Mouse (Mus musculus): ENCODE measurements around the gene Dlg1. TPM values are rescaled to one million over a fixed set of nuclear protein-coding genes. Genes with fewer than 3 reads are reported as not detected.
A peak's percentile ranks its signal among the peaks of the same experiment; 100 is the strongest.

The Dlg1 gene
- polyA plus RNA-seq, 1 experiment from 2014 or later, result 16.9 TPM

DNA sequence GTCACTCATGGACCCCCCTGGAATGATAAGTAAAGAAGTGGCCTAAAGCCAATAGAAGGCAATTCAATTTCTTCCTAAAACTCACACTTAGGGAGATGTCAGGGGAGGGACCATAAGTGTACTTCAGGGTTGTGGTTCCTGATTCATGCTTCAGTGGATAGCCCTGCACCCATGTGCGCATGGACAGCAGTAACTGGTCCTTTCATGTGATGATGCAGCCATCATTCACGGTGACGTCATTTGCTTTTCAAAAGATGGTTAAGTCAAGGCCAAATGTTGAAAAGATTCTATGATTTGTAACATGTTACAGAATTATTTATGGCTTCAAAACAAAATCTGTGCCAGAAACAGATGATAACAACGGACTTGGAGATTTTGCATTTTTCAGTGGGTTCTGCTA, 28.9 kb upstream of the Dlg1 start:
- H3K27ac ChIP-seq, result no peak overlapping the region
- H3K4me1 ChIP-seq (replicated peaks), result peaks cover 12% of the 10 kb centered on the region
- H3K27me3 ChIP-seq (ENCODE audit: insufficient read depth, poor library complexity, severe bottlenecking), result no peaks in the 10 kb centered on the region
- H3K36me3 ChIP-seq, result no peaks in the 10 kb centered on the region
- no peak overlapping the region for H3K4me3 ChIP-seq
- WGBS, result 95% methylated on average over 4 of the region's 4 CpGs
- no peak for DNase-seq (ENCODE audit: low spot score)
- H3K9me3 ChIP-seq, result no peaks in the 10 kb centered on the region

DNA sequence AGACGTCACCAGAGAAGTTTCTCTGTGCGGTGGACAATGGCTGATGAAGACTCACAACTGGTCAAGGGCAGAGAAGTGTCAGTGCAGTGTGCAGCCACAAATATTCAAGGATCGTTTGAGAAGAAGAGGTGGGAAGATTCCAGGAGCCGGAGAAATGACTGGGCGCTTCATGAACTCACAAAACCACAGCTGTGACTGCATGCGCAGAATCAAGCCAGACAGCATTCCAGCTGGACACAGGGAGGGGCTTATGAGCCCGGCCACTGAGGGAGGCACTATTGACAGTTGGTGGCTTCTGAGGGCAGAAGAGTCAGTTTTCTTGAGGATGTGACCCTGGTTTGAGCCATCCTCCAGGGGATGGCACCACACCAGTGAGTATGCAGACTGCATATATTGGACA, 24.9 kb upstream of the Dlg1 start:
- H3K4me3 ChIP-seq, result no peak overlapping the region
- 45% methylated on average over 7 of the region's 7 CpGs for WGBS
- H3K36me3 ChIP-seq, result no peaks in the 10 kb centered on the region
- peaks cover 19% of the 10 kb centered on the region for H3K4me1 ChIP-seq (replicated peaks)
- no peaks in the 10 kb centered on the region for H3K27me3 ChIP-seq (ENCODE audit: insufficient read depth, poor library complexity, severe bottlenecking)
- peak; percentile 37 for DNase-seq (ENCODE audit: low spot score)
- peak overlapping the region; percentile 56 for H3K27ac ChIP-seq
- H3K9me3 ChIP-seq, result no peaks in the 10 kb centered on the region

DNA sequence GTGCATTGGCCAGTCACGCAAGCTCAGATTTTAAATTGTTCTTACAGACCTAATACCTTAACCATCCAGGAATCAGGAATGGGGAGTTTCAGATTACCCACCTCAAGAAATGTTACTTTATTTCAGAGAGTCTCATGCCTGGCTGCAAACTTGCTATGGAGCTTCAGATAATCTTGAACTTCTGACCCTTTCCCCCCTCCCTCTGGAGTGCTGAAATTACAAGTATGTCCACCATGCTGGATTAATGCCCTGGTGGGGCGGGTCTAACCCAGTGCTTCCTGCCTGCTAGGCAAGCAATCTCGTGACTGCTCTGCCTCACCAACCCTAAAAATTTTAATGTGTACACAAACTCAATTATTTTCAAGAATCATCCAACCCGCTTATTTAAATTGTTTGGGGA, 23.3 kb upstream of the Dlg1 start:
- Histone ChIP-seq H3K4me1 (replicated peaks) (peaks cover 19% of the 10 kb centered on the region), H3K36me3 (no peaks in the 10 kb centered on the region), H3K27me3 (ENCODE audit: insufficient read depth, poor library complexity, severe bottlenecking) (no peaks in the 10 kb centered on the region), H3K4me3 (no peak overlapping the region), H3K27ac (no peak overlapping the region), H3K9me3 (no peaks in the 10 kb centered on the region)
- WGBS, result 85% methylated on average over 4 of the region's 4 CpGs
- DNase-seq (ENCODE audit: low spot score), result no peak

DNA sequence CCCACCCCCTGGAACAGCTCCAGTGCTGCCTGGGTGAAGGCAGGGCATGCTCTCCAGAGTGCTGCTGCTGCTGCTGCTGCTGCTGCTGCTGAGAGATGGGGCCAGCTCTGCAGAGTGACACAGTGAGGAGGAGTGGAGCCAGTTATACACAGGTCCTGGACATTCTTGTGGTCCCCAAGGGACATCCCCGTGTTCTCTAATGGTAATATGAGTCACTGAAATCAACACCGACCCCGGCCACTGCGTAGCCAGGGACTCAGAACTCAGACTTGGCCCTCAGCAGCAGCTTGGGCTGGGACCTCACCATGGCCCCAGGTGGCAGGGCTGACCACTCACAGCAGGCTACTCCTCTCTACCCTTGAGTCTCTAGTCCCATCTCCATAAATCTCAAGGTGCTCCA, 21.5 kb upstream of the Dlg1 start:
- Histone ChIP-seq H3K27ac (peak overlapping the region; percentile 50; the same call in 1 of the 2 replicates), H3K4me3 (no peak overlapping the region), H3K9me3 (no peaks in the 10 kb centered on the region), H3K4me1 (replicated peaks) (peaks cover 19% of the 10 kb centered on the region), H3K36me3 (no peaks in the 10 kb centered on the region), H3K27me3 (ENCODE audit: insufficient read depth, poor library complexity, severe bottlenecking) (no peaks in the 10 kb centered on the region)
- DNase-seq (ENCODE audit: low spot score), result no peak
- 59% methylated on average over 4 of the region's 4 CpGs for WGBS

DNA sequence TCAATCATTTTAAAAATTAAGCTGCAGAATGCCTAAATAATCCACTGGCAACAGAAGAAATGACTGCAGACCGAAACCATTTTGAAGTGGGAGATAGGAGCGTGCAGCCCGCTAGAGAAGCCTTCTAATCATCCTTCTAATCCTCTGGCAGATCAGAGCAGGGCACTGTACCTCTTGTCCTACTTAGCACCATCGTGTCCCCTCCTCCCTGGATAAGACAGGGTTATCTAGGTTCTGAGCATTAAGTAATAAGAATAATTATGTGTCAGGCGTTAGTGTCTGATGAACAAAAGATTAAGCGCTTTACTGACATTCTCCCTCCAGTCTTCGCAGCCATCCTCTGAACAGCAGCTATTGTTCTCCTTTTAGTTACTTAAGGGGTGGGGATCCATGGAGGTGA, 16.0 kb upstream of the Dlg1 start:
- no peak overlapping the region for H3K27ac ChIP-seq
- H3K27me3 ChIP-seq (ENCODE audit: insufficient read depth, poor library complexity, severe bottlenecking), result no peaks in the 10 kb centered on the region
- WGBS, result 79% methylated on average over 7 of the region's 7 CpGs
- no peaks in the 10 kb centered on the region for H3K36me3 ChIP-seq
- no peak overlapping the region for H3K4me3 ChIP-seq
- H3K4me1 ChIP-seq (replicated peaks), result peaks cover 22% of the 10 kb centered on the region
- no peaks in the 10 kb centered on the region for H3K9me3 ChIP-seq
- DNase-seq (ENCODE audit: low spot score), result no peak

DNA sequence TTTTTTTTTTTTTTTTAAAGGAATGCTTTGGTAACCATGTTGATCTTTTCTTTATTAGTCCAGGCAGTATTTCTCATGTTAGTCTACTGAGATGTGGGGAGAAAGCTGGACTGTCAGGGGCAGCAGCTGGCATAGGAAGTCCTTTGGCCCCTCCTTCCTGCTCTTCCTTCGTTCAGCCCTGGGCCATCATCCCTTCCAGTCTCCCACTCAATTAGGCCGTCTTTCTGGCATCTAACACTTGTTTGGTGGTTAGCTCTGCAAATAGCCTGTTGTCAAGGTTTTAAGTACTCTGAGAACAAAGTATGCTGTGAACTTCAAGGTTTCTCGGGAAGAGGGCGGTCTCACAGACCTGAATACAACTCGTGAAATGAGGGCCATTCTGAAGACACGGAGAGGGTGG, 12.5 kb upstream of the Dlg1 start:
- WGBS, result 24% methylated on average over 6 of the region's 6 CpGs
- no peaks in the 10 kb centered on the region for H3K27me3 ChIP-seq (ENCODE audit: insufficient read depth, poor library complexity, severe bottlenecking)
- peaks cover 25% of the 10 kb centered on the region for H3K4me1 ChIP-seq (replicated peaks)
- no peaks in the 10 kb centered on the region for H3K9me3 ChIP-seq
- no peak overlapping the region for H3K4me3 ChIP-seq
- no peaks in the 10 kb centered on the region for H3K36me3 ChIP-seq
- 0 out of 2 replicates have a peak overlapping the region, but pooled peaks have one; percentile 60 for H3K27ac ChIP-seq
- no peak for DNase-seq (ENCODE audit: low spot score)

DNA sequence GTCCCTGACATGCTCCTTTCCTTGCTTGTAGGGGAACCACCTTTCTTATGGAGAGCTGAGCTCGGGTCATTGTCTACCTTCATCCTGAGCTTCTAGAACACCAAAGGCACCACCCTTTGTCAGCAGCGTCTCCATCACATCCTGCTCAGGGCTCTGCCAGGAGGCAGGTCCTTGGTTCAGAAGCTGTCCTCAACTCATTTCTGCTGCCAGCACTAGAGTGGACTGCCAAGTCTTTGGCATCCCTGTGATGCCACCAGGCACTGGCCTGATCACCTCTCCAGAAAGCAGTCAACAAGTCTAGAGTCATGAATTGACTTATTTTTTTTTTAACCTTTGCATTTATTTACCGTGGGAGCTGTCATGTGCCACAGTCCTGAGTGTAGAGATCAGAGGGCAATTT, 11.7 kb upstream of the Dlg1 start:
- no peaks in the 10 kb centered on the region for H3K9me3 ChIP-seq
- DNase-seq (ENCODE audit: low spot score), result no peak
- H3K36me3 ChIP-seq, result no peaks in the 10 kb centered on the region
- H3K27ac ChIP-seq, result no peak overlapping the region
- H3K4me3 ChIP-seq, result no peak overlapping the region
- 87% methylated on average over 3 of the region's 3 CpGs for WGBS
- peaks cover 25% of the 10 kb centered on the region for H3K4me1 ChIP-seq (replicated peaks)
- H3K27me3 ChIP-seq (ENCODE audit: insufficient read depth, poor library complexity, severe bottlenecking), result no peaks in the 10 kb centered on the region

DNA sequence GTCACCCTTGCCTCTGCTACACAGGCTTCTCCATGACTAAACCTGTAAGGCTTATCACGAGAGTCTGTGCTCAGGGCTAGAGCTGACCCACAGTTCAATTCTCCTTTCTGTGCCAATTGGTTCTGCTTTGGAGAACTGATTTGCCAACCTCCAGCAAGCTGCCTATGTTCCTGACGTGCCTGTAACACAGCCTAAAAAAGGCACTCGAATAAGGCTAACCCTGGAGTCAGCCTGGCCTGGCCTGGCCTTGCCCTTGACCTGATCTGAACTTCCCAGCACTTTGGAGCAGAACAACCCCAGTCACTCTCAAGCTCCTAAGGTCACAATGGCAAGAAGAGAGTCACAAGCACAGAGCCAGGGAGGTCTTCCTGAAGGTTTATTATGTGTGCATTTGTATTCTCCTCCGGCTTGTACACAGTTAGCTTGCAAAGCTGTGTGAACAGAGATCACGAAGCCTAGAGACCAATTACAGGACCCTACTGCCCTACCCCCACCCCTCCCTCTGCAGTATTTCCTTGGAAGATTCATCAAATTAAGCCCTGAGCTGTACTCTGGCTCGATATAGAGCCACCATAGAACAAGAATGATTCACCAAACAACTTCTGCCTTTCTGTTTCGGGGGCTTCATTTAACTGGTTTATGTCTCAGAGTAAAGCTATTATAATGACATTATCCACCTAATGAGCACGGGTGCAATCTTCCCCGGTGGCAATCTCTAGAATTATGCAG, 11.0 kb upstream of the Dlg1 start:
- 65% methylated on average over 9 of the region's 9 CpGs for WGBS
- no peak overlapping the region for H3K4me3 ChIP-seq
- H3K27me3 ChIP-seq (ENCODE audit: insufficient read depth, poor library complexity, severe bottlenecking), result no peaks in the 10 kb centered on the region
- H3K9me3 ChIP-seq, result no peaks in the 10 kb centered on the region
- no peak for DNase-seq (ENCODE audit: low spot score)
- peaks cover 25% of the 10 kb centered on the region for H3K4me1 ChIP-seq (replicated peaks)
- no peaks in the 10 kb centered on the region for H3K36me3 ChIP-seq
- H3K27ac ChIP-seq, result no peak overlapping the region

DNA sequence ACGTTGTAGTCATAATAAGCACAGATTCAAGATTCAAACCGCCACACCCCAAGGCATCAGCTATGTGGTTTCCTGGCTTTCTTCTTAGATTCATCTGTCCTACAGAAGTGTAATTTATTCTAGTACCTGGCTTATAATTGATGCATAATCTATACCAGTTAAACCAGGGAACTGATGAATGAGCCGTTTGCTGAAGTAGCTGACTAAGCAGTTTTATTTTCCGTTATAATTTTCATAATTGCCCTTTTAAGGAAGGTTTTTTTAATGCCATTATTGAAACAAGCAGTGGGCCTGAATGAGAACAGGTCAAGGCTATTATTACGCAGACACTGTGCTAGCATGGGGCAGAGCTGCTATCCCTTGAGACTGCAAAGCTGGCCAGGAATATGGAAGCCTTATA, 9.6 kb upstream of the Dlg1 start:
- 87% methylated on average over 5 of the region's 5 CpGs for WGBS
- Histone ChIP-seq H3K4me1 (replicated peaks) (peaks cover 25% of the 10 kb centered on the region), H3K4me3 (no peak overlapping the region), H3K27me3 (ENCODE audit: insufficient read depth, poor library complexity, severe bottlenecking) (no peaks in the 10 kb centered on the region), H3K36me3 (no peaks in the 10 kb centered on the region), H3K9me3 (no peaks in the 10 kb centered on the region), H3K27ac (no peak overlapping the region)
- DNase-seq (ENCODE audit: low spot score), result no peak

DNA sequence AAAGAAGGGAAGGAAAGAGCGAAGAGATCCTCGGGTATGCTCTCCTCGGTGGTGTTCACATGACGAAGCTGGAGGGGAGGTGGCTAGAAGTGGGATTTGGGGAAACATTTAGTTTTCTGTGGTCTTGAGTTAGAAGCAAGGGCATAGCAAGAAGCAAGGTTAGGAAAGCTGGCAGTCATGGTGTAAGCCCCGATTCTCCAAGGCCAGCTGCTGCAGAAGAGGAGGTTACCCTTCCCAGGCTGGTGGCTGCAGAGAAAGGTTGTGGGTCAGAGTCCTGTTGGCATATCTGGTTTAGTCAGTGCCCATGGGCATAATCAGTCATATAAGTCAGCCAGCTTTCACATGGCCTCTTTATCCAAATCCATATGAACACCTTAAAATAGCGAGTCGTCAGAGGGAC, 9.2 kb upstream of the Dlg1 start:
- 81% methylated on average over 7 of the region's 7 CpGs for WGBS
- no peak overlapping the region for H3K27ac ChIP-seq
- H3K27me3 ChIP-seq (ENCODE audit: insufficient read depth, poor library complexity, severe bottlenecking), result no peaks in the 10 kb centered on the region
- peaks cover 25% of the 10 kb centered on the region for H3K4me1 ChIP-seq (replicated peaks)
- H3K36me3 ChIP-seq, result no peaks in the 10 kb centered on the region
- H3K9me3 ChIP-seq, result no peaks in the 10 kb centered on the region
- no peak for DNase-seq (ENCODE audit: low spot score)
- H3K4me3 ChIP-seq, result no peak overlapping the region

DNA sequence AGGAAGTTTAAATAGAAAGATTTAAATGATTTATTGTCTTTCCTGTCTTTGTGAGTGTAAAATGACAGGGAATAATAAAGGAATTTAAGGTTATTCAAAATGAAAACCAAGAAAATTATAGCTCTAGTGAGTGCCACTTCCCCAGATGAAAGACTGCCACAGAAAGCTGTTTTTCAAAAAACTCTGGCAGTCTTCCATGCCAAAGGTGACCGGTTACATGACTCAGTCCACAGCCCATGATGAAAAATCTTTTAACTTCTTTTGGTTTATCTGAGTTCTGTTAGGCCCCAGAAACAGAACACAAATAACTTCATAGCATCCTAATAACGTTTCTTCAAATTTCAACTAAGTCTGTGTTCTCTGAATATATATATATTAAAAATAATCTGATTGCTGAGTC, 7.7 kb upstream of the Dlg1 start:
- 83% methylated on average over 2 of the region's 2 CpGs for WGBS
- no peaks in the 10 kb centered on the region for H3K27me3 ChIP-seq (ENCODE audit: insufficient read depth, poor library complexity, severe bottlenecking)

DNA sequence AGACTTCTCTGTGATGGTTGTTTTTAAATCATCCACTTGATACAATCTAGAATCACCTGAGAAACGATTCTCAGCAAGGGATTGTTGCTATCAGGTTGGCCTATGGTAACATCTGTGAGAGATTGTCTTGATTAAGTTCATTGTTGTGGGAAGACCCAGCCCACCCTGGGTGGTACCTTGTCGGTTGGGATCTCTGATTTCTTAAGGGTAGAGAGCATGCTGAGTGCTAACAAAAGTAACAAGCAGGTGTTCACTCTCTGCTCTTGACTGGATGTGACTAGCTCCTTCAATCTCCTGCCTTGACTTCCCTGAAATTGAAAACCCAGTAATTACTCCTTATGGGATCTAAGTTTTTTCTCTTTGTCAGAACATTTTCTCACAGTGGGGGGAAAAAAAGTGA, 5.7 kb upstream of the Dlg1 start:
- Histone ChIP-seq H3K36me3 (no peaks in the 10 kb centered on the region), H3K4me3 (no peak overlapping the region), H3K27me3 (ENCODE audit: insufficient read depth, poor library complexity, severe bottlenecking) (peaks cover 7% of the 10 kb centered on the region; the same call in 1 of the 2 replicates), H3K9me3 (no peaks in the 10 kb centered on the region), H3K27ac (no peak overlapping the region), H3K4me1 (replicated peaks) (peaks cover 4% of the 10 kb centered on the region)
- no peak for DNase-seq (ENCODE audit: low spot score)
- WGBS, result 25% methylated on average over 2 of the region's 2 CpGs

More for the DNA sequence above, 7.7 kb upstream of the Dlg1 start:
- H3K36me3 ChIP-seq, result no peaks in the 10 kb centered on the region
- H3K27ac ChIP-seq, result no peak overlapping the region
- H3K4me1 ChIP-seq (replicated peaks), result peaks cover 20% of the 10 kb centered on the region
- no peaks in the 10 kb centered on the region for H3K9me3 ChIP-seq
- no peak for DNase-seq (ENCODE audit: low spot score)
- H3K4me3 ChIP-seq, result no peak overlapping the region

DNA sequence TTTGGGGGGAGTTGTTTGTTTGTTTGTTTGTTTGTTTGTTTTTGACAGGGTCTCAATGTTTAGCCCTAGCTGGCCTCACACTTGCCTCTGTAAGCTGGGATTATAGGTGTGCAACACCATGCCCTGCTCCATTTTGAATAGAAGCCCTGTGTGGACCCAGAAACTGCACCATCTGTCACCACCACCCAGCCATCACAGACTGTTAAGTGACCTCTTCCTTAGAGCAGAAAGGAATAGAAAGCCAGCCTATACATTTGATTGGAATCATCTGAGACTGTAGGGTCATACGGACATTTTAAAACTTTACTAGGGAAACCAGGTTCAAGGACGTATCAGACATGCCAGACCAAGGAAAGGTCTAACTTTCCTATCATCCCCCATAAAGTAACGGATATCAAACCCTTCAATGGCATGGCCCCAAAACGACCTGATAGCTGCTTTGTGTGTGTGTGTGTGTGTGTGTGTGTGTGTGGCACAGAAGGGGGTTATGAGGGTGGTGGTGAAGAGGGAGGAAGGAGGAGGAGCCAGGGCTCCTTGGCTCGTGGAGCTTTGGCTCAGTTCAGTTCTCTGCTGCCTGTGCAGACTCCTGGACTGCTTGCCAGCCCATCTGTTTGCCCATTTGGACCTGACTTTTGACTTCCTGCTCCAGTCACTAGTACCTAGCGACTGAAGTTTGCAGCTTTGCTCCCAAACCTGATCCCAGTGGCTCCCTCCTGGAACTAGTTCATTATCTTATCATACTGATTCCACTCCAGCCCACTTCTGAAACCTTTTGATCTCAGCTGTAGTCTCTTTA, 4.5 kb upstream of the Dlg1 start:
- Histone ChIP-seq H3K36me3 (no peaks in the 10 kb centered on the region), H3K4me1 (replicated peaks) (peaks cover 9% of the 10 kb centered on the region), H3K27ac (no peak overlapping the region), H3K9me3 (no peaks in the 10 kb centered on the region), H3K4me3 (no peak overlapping the region), H3K27me3 (ENCODE audit: insufficient read depth, poor library complexity, severe bottlenecking) (peaks cover 11% of the 10 kb centered on the region; the same call in 1 of the 2 replicates)
- DNase-seq (ENCODE audit: low spot score), result no peak
- 65% methylated on average over 6 of the region's 6 CpGs for WGBS

Measured in hindbrain, embryonic 10.5 days (tissue).